Mouse (Mus musculus): ENCODE measurements around the gene Zfp36l1.

Zfp36l1 gene

DNA sequence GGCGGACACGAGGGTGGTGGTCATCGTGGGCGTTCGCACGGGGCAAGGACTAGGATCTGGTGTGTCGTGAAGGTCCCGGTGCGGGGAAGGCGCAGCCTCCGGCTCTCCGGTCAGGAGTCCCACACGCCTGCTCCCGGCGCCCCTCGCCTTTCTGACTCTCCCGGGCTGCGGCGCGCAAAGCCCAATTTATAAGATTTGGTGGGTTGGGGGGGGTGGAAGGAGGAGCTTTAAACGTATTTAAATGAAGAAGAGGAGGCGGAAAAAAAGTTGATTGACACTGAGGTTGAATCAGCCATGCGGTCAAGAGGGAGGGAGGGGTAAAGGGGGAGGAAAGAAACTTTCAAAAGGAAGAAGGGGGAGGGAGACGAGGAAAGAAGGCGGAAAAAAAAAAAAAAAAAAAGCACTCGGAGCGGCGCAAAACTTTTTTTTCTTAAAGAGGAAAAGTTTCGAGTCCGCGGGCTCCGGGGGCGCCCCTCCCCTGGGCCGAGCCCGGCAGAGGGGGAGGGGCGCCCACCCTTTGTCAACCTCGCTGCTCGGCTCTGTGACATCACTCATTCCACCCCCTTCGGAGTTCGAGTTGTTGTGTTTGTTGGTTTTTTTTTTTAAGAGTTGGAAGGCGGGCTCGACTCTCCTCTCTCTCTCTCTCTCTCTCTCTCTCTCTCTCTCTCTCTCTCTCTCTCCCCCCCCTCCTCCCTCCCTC, at the start of gene Zfp36l1:
Gene Zfp36l1, minus strand, starts transcription at position 162 of the 700 bp plus-strand sequence.
- DNase-seq: peak; percentile 96

DNA sequence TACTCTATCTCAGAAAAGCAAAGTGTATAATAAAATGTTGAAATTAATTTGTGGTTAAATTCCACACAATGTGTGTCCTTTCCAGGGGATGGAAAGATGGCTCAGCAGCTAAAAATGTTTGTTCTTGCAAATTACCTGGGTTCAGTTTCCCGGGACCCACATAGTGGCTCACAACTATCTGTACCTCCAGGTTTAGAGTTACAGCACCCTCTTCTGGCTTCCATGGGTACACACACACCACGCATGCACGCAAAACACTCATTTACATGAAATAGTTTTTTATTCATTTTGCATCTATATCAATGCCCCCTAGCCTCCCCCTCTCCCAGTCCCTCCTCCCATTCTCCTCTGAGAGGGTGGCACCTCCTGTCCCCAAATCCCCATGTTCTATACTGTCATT, 49.6 kb upstream of the Zfp36l1 start:
- DNase-seq: no peak

DNA sequence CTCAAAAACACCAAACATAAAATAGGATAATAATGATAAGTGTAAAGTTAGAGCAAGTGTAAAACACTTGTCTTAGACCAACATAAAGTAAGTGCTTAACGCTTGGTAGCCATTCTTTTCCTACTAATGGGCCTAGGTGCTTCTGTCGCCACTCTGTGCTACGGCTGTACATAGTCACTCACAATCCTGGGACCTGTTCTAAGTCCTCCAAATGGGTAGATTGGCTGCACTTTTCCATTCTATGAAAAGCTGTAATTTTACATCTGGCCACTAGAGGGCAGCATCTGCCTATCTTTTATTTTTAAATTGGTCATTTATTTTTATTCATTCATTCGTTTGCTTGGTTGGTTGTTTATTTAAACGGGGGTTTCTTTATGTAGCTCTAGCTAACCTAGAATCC, 44.9 kb upstream of the Zfp36l1 start:
- peak; percentile 21 for DNase-seq

DNA sequence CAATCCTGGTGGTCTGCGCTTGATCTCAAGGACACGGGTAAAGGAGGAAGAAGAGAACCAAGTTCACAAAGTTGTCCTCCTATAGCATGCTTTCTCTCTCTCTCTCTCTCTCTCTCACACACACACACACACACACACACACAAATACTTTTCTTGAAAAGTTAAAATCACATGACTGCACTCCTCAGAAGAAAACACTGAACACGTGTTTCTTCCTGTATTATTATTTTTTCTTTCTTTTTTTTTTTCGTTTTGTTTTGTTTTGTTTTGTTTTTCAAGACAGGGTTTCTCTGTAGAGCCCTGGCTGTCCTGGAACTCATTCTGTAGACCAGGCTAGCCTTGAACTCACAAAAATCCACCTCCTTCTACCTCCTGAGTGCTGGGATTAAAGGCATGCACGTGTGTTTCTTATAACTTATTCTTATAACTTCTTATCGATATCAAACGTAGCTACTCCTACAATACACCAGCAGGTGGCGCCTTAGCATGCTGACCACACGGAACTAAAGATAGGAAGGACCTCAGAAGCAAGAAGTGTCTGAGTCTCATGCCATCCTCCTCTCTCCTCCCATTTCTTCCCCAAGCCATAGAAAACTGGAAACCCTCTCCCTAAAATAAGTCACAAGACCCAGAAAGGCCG, 41.0 kb upstream of the Zfp36l1 start:
- DNase-seq: peak; percentile 64

DNA sequence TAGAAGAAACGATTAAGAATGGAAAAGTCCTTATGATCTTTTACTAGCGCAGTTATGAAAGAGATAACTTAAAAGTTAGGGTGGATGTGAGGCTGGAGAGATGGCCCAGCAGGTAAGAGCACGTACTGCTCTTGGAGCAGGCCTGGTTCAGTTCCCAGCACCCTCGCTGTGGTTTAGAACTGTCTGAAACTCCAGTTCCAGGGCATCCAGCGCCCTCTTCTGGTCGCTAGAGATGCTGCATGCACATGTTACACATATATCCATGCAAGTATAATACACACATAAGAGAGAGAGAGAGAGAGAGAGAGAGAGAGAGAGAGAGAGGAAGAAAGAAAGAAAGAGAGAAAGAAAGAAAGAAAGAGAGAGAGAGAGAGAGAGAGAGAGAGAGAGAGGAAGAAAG, 40.3 kb upstream of the Zfp36l1 start:
- no peak for DNase-seq

DNA sequence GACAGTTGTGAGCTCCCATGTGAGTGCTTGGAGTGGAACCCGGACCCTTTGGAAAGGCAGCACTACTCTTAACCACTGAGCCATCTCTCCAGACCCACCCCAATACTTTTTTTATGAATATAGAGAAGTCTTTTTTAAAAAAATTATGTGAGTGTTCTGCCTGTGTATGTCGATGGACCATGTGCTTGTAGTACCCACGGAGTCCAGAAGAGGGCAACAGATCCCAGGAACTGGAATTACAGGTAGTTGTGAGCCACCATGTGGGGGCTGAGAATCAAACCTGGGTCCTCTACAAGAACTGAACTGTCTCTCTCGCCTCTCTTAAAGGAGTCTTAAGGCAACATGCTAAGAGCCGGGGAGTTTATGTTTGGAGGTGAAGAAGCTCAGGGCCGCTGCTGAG, 39.0 kb upstream of the Zfp36l1 start:
- peak; percentile 24 for DNase-seq

DNA sequence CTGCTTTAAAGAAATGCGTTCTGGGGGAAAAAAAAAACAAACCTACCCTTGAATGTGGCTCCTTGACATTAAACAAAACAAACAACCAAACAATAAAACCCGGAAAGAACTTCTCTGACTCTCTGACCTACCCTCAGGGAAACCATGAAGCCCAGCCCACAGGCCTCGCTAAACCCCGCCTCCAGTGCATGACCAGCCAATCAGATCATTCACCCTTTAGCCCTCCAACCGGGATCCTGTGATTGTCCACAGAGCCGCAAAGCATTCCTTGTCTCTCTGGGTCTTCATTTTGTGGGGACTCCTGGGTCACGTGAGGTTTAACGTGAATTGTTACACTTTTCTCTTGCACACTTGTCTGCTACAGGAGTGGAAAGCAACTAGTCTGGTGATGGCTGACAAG, 37.8 kb upstream of the Zfp36l1 start:
- peak; percentile 53 for DNase-seq

DNA sequence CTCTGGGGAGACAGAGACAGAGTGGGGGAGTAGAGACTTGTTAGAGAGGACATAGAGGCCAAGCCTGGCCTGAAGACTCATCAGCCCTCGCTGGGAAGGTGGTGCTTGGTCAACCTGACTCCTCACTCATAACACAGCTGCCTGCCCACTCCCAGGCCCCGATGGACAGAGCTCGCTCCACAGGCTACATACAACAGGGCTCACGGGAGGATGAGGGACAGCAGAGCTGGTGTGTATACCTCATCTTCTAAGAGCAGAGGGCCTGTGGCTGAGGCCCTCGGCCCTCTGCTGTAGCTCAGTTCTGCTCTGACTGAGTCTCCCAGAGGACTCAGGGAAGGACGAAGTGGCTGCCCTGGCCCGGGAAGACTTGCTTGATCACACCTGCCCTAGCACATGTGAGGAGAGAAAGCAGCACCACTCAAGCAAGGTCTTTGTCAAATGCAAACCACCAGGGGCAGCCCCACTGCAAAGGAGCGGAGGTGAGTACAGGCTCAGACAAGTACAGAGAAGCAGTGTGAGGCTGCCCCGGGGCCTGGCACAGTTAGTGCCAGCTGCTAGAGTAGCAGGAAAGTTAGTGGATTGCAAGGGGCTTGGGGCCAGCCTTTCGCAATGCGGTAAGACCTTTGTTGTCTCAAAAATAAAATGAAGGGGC, 34.9 kb upstream of the Zfp36l1 start:
- DNase-seq: no peak

DNA sequence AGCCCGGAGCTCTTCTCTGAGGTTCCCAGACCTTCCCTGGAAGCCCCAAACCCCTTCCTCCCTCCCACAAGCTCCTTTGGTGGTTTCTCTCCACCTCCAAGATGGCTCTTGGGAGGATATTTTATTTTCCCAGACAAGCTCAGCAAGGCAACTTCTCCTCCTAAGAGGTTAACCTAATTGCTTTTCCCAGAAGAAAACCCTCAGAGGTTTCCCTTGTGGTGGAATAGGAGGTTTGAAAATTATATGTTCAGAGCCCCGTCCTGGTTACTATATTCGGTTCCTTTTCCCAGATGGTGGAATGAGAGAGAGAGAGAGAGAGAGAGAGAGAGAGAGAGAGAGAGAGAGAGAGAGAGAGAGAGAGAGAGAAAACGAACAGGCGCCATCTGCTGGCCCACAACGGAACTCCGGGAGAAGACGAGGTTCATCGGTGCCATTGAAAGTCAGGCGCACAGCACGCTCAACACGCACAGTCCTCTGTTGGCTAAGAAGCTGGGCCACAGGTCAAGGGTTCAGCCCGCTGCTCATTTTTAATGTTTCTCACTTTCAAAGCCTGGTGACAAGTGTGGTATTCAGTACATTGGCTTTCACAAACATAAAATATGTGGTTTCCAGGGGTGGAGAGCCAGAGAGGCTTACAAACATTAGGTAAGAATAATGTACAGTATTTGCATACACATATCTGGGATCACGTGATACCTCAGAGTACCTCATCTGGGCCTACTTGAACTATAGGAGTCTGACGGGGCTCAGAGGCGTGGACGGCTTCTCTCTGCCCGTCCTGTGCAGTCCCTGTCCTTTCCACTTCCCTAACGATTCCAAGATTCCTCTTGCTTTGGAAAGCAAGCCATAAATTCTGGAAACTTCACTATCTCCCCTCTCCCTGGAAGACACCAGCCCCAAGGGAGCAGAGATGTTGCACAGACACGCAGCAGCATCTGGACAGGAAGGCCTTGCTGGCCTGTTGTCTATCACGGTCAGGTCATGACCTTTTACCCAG, 33.7 kb upstream of the Zfp36l1 start:
- peak; percentile 68 for DNase-seq

DNA sequence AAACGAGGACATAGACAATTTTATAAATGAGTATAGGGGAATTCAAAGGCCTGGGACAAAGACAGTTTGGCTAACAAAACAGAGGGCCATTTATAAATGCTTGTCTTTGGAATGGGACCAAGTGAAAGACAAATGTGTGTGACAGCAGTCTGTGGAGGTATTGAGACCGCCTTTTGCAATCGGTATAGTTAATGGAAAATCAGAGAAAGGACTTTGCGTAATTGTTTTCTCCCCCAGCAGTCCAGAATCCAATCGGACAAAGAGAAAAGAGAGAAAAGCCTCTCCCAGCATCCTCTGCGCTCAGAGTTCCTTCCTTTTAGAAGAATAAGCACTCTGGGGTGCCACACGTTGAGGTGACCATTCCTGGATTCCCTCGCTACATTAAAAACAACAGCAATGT, 32.6 kb upstream of the Zfp36l1 start:
- DNase-seq: no peak

DNA sequence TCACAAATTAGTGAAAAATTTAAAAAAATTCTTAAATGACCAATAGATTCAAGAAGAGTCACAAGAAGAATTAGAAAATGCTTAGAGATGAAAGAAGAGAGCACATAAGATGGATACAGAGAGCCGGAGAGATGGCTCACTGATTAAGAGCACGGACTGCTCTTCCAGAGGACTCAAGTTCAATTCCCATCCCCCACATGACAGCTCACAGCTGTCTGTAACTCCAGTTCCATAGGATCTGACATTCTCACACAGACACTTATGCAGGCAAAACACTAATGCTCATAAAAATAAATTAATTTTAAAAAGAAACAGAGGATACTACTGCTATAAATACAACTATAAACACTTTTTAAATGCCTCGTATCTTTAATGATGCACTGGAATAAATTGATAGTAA, 32.0 kb upstream of the Zfp36l1 start:
- no peak for DNase-seq

DNA sequence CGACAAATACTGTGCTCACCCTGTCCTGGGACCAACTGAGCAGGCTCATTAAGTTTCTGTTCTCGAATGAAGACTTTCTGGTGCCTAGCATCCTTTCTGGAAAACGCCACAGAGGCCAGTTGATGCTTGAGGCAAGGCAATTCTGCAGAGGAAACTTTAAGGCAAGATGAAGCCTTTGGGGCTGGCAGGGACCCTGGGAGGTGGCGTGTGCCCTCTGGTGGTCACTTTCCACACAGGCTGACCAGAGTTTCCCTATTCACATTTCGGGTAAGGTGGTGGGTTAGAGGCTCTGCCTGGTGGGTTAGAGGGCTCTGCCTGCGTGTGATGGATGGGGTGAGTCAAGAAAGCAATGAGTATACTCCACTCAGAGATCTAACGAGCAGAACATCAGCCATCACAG, 28.7 kb upstream of the Zfp36l1 start:
- DNase-seq: peak; percentile 64

DNA sequence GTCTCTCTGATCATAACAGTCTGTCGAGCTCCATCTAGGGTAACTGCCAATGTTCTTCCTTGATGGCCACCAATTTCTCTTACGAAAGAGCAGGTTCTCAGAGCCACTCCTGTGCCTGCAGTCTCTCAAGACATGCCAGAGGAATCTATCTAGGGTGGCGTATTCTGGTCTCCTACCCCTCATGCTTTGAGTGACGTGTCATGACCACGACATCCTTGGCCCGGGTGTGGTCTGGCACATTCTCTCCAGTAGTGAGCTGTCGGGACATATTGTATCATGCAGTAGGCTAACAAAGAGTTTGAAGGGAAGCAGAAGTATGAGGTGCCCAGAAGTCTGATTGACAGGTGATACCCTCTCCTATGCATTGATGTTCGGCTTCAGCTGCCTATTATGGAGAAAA, 28.2 kb upstream of the Zfp36l1 start:
- DNase-seq: no peak

DNA sequence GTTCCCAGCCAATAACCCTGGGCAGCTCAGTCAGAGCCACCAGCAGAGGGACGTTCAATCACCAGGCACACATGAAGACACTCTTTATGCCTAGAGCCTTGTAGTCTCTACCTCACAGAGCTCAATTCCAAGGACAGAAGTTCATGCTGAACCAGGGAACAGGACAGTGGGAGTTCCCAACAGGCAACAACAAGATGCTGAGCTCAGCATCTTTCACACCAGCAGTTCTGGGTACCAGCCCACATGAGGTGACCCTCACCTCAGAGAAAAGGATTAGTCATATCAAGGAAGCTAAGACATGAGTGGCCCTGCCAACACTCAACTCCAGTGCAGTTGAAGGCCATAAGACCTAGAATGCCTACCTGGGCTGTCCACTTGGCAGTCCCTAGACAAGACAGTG, 24.9 kb upstream of the Zfp36l1 start:
- DNase-seq: no peak

DNA sequence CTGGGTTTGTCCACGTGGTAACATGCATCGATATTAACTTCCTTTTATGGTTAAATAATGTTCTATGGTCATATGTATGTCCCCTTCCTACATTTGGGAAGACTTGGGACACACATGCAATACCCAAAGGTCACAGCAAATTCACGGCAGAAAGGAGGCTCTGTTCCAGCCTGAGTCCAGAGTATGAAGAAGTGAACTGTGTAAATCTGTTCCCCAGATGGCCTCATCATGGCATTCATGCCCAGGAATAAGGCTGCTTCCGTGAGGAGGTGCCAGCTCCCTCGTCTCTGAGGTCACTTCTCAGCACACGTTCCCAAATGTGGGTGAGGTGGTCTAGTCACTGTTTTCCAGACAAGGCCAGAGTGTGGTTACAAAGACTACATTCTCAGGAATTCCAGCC, 24.4 kb upstream of the Zfp36l1 start:
- DNase-seq: no peak

DNA sequence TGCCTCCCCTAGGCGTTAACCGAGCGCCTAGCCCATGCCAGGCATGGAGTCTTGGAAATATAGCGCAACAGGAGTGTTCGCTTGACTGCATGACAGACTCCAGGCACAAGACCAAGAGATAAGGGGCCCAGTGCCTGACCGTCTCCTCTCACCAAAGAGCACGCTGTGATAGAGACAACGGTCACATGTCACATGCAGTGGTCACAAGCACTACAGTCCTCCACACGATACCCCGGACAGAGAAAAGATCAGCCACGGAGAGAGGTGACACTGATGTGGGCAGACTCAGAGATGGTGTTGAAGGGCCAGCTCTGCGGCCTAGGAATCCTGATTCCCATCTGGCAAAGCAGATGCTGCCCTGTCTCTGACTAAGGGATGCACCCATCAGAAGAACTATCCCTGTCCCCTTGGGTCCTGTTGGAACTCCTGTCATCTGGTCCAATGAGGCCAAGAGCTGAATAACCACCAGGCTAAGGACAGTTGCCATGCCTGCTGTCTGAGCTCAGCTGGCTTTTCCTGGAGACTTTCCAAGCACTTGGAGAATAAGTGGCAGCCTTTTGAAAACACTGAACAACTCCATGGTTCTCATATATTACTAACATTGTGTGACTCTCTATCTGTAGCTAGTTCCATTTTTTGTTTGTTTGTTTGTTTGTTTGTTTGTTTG, 23.6 kb upstream of the Zfp36l1 start:
- no peak for DNase-seq

DNA sequence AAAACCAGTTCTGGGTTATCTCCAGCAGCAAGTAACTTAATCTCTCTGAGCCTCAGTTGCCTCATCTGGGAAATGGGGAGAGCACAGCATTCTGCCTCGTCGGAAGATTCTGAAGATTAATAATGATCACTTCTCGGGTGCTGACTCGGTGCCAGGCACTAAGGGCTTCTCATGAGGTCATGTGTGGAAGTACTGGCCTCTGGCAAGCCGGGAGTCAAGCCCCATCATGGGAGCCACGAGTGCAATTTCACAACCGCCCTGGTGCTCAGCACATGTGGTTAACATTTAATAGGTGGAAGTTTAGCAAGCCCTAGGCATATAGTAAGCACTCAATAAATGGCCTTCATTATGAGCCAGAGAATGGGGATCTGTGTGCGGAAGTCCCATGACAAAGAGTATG, 22.4 kb upstream of the Zfp36l1 start:
- DNase-seq: no peak

DNA sequence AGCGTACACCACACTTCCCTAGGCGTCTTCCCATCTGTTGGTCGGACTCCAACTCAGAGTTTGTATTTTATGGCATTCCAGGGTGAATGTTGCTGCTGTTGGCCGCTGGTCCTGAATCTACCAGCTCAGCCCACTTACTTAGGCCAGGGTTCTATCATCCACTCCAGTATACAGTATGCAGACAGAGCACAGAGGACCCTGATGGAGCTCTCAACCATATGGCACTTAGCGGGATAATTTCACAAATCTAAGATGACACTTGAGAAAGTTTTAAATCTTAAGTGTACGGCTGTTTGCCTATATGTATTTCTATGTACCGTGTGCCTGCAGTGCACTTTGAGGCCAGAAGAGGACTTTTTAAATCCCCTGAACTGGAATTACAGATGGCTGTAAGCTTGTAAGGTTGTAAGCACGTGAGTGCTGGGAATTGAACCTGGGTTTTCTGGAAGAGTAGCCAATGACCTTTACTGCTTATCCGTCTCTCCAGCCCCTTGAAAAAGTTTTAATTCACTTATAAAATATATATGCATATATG, 20.3 kb upstream of the Zfp36l1 start:
- DNase-seq: no peak

DNA sequence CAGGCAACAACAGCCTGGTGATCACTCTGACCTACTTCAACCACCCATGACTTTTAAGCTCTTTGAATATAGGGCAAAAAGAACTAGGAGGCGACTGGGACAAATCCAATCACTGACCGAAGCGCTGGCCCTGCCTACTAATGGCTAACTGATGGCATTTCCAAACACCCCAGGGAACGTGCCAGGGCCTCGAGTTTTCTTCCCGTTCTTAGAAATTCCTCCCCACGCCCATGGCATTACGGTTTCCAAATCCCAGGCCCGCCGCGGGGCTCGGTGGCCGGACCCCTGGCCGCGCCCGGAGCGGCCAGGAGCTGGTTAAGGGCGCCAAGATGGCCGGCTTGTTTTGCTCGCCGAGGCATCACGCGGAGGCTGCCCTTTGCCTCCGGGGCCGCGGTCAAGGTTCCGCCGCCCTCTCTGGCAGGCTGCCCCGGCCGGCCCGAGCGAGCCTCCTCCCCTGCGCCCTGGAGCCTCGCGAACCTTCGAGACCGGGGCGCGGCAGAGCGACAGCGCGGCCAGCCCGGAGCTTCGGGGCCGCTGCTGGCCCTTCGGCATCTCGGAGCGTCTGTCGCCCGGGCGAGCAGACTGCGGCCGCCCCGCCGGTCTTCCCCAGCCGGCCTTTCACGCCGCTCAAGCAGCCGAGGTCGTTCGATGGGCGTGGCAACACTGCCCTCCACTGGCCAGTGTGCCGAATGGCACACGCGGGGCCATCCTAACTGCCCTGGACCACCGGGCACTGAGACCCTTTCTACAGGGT, 19.6 kb upstream of the Zfp36l1 start:
- peak; percentile 80 for DNase-seq

DNA sequence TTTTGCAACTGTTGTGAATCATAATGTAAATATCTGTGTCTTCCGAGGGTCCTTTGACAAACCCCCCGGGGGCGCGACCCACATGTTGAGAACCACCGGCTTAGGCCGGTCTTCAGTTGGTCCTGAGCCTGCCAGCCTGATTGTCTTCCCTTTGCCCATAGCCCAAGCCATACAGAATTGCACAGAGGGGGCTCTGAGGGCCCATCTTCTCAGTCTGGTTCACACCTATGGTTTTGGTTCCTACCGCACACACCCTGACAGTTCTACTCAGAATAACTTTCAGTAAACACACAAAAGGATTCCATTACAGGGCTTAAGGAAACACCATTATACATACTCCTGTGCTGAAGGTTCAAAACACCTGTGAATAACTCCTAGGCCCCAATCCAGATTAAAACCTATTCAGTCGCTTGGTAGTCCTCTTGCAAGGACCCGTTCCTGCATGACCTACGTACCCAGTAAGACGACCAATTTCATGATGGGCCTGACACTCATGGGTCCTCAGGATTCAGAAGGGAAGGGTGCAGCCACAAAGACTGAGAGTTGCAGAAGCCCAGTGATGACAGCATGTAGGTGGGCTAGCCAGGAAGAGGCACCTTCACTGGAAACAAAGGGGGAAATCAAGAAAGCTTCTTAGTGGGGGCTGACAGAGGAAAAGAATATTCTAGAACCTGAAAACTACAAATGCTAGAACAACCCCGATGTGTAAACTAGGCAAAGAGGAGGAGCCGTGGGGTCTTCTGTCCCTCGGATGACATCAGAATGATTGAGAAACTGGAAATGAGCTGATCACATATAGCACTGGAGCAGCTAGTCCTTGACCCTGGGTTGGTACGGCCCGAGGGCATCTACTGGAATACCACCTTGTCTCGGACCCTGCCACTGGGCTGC, 18.8 kb upstream of the Zfp36l1 start:
- DNase-seq: no peak

Data from thymus, postnatal 14 days (tissue).